Comparison of ENCODE assay signal across 1 mouse cellular context in genomic region chr1:43143284-43143683, GRCm38 (mm10).
TF ChIP-seq lines count a peak whose summit lies in the region.

No protein-coding gene starts in this region.

TF ChIP-seq in MEL, 35 proteins besides CTCF, POLR2A, EP300 and RAD21 (continued from another document):
- no peak for TF ChIP-seq GATA1 (IDR thresholded peaks at IDR 0.05; ENCODE audit: low read depth, low read length)
- TF ChIP-seq USF2 (IDR thresholded peaks at IDR 0.05; ENCODE audit: borderline replicate concordance in 1 of 2, insufficient read depth in 1 of 2, low read depth in 1 of 2, low read length in 2 of 2), result no peak
- no peak for TF ChIP-seq MAZ (IDR thresholded peaks at IDR 0.05; ENCODE audit: low read depth, low read length)
- TF ChIP-seq JUND (IDR thresholded peaks at IDR 0.05; ENCODE audit: low read depth, low read length), result no peak
- TF ChIP-seq CHD2 (IDR thresholded peaks at IDR 0.05; ENCODE audit: low read length), result no peak
- no peak for TF ChIP-seq SIN3A (IDR thresholded peaks at IDR 0.05; ENCODE audit: low read length)
